Mouse (Mus musculus) left cerebral cortex, adult 2 months (tissue): Measurements from ENCODE around the gene Mmp25. TPM values are rescaled to one million over a fixed set of nuclear protein-coding genes. Genes with fewer than 3 reads are reported as not detected.
"Not testable (repeated sequence)": the region's sequence is repeated elsewhere in the genome, so short reads cannot be mapped to it uniquely, and the experiment has no call there.

Experiments used
- DNase-seq, 2 experiments: peaks; one replicate each; pipeline ENCODE4 v3.0.0; 2021 to 2022; ENCODE audit warnings: low spot score in 2 of 2, mixed read lengths in 1 of 2; ENCODE audit errors: extremely low spot score in 1 of 2
- H3K27ac ChIP-seq: fragments of 200-600 bp; 2 replicates; pipeline ENCODE4 v1.8.1; 2022
- H3K4me3 ChIP-seq: fragments of 200-600 bp; 2 replicates; pipeline ENCODE4 v1.8.1; 2022
- CTCF ChIP-seq: fragments of 200-600 bp; IDR thresholded peaks from 2 replicates; pipeline ENCODE4 v1.8.1; 2022; ENCODE audit warnings: antibody characterized with exemption, mild to moderate bottlenecking, moderate library complexity
- intact Hi-C: fragments of 180-260 bp; cut with DNase I; formaldehyde crosslinking; loops from one replicate; pipeline ENCODE4 v1.15.1; 2025
- total RNA-seq, 2 experiments: library from RNA; stranded (reverse); gene quantifications; 2 replicates each; pipeline ENCODE4 v1.2.3; 2021

The Mmp25 gene
- total RNA-seq, 2 experiments from 2014 or later: 0.07 to 0.12 TPM

DNA sequence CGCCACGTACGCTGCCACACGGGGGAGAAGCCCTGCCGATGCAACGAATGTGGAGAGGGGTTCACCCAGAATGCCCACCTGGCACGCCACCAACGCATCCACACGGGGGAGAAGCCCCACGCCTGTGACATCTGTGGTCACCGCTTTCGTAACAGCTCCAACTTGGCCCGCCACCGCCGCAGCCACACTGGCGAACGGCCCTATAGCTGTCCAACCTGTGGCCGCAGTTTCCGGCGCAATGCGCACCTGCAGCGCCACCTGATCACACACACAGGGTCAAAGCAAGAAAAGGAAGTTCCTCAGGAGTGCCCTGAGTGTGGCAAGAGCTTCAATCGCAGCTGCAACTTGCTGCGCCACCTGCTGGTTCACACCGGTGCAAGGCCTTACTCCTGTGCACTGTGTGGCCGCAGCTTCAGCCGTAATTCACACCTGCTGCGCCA, 34.7 kb downstream of the Mmp25 start:
- H3K4me3 ChIP-seq: no peak overlapping the region
- H3K27ac ChIP-seq: no peak overlapping the region
- intact Hi-C loops: no loop called here
- peak; percentile 73 for TF ChIP-seq CTCF
- DNase-seq: peak; percentile 16 to 39

DNA sequence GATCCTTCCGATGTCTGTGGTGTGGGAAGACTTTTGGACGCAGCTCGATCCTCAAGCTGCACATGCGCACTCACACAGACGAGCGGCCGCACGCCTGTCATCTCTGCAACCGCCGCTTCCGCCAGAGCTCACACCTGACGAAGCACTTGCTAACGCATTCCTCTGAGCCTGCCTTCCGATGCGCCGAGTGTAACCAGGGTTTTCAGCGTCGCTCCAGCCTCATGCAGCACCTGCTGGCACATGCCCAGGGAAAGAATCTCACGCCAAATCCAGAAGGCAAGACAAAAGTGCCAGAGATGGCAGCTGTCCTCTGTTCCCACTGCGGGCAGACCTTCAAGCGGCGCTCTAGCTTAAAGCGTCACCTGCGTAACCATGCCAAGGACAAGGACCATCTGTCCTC, 35.5 kb downstream of the Mmp25 start:
- DNase-seq: no peak

DNA sequence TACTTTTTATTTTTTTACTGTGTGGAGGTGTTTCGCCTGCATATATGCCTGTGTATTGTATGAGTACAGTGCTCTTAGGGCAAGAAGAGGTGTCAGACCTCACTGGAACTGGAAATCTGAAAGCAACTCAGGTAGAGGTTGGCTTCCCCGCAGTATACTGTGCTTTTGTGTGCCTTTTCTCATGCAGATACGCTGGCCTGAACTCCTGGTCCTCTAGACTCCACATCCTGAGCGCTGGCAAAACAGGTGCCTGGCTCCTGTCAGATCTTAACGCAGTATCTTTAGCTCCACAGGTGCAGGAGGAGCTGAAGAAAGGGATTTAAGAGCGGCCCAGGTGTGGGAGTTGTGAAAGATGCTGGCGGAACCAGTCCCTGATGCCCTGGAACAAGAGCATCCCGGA, 39.9 kb downstream of the Mmp25 start:
- H3K4me3 ChIP-seq: no peak overlapping the region
- intact Hi-C loops: no loop called here
- no peak for DNase-seq

More for the DNA sequence above, 35.5 kb downstream of the Mmp25 start:
- no peak for TF ChIP-seq CTCF
- intact Hi-C loops: no loop called here
- Histone ChIP-seq H3K4me3 (no peak overlapping the region), H3K27ac (no peak overlapping the region)

DNA sequence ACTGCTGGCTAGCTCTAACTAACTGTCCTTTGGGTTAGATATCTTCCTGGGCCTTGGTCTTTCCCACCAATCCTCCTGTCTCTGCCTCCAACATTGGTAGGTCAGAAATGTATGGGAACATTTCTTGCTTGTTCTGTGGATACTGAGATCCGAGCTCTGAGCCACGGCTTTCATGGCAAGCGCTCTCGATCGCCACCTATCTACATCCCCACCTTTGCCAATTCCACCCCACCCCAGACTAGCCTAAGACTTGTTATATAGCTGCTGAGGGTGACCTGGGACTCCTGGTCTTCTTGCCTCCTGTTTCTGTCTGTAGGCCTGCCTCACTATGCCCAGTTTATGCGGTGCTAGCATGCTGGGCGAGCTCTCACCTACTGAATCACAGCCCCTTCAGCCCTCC, 40.7 kb downstream of the Mmp25 start:
- intact Hi-C loops: no loop called here
- no peak overlapping the region for H3K4me3 ChIP-seq

More for the DNA sequence above, 39.9 kb downstream of the Mmp25 start:
- TF ChIP-seq CTCF: no peak
- H3K27ac ChIP-seq: no peak overlapping the region

DNA sequence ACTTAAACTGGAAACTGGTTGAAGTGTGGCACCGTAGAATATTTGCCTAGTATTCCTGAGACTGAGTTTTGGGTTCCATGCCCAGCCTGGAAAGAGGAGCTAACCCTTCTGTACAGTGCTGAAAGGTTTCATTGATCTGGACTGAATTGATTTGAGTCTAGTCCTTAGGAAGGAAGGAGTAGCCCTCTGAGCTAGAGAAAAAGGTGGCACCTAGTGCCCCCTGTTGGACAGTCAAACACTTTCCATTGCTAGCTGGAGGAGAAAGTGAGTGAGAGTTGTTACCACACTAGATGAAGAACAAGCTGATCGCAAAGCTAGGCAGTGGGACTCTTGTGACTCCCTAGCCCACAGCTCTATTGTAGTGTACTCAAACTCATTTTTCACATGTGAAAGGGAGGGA, 41.5 kb downstream of the Mmp25 start:
- peak; percentile 56 for TF ChIP-seq CTCF
- Histone ChIP-seq H3K4me3 (no peak overlapping the region), H3K27ac (no peak overlapping the region)
- intact Hi-C loops: no loop called here
- DNase-seq: no peak

More for the DNA sequence above, 40.7 kb downstream of the Mmp25 start:
- no peak overlapping the region for H3K27ac ChIP-seq
- no peak; the same call in 1 of the 2 replicates for TF ChIP-seq CTCF
- DNase-seq: no peak

DNA sequence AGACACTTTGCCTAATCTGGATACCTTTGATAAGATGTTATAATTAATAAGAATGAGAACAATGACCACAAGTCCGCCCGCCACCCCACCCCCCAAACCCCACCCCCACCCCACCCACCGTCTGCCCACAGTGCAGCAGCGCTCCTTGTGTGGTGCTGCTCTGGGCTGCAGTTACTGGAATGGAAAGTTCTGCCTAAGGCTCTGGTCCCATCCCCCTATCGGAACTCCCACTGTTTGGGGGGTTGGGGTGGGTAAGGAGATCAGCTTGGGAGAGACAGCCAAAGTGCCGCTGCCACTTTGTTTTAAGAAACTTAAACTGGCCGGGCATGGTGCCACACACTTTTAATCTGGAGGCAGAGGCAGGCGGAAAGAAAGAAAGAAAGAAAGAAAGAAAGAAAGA, 42.0 kb downstream of the Mmp25 start:
- TF ChIP-seq CTCF: no peak
- intact Hi-C loops: no loop called here
- no peak for DNase-seq
- H3K27ac ChIP-seq: no peak overlapping the region
- no peak overlapping the region for H3K4me3 ChIP-seq

DNA sequence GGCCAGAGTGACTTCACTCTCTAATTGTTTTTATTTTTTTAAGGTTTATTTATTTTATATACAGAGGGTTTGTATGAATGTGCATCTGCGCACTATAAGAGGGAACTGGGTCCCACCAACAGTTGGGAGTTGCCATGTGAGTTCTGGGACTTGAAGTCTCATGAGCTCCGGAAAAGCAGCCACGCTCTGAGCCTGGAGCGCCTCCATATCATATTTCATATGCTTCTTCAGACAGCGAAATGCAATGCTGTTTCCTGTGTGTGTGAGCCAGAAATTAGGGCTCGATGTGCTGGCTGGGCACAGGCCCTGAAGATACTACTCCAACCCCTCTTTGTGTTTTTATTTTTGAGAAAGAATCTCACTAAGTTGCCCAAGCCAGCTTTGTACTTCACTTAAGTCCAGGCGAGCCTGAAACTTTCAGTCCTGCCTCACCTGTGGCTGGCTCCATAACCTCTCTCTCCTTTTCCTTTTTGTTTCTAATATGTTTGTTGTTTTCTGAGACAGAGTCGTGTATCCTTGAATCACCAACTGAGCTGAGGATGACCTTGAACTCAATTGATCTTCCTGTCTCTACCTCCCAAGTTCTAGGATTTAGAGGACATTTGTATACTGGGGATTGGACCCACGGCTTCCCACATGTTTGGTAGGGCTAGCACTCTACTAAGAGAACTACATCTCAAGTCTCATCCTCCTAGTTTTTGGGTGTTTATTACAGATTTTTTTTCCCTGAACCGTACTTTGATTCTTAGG, 43.1 kb downstream of the Mmp25 start:
- intact Hi-C loops: no loop called here

DNA sequence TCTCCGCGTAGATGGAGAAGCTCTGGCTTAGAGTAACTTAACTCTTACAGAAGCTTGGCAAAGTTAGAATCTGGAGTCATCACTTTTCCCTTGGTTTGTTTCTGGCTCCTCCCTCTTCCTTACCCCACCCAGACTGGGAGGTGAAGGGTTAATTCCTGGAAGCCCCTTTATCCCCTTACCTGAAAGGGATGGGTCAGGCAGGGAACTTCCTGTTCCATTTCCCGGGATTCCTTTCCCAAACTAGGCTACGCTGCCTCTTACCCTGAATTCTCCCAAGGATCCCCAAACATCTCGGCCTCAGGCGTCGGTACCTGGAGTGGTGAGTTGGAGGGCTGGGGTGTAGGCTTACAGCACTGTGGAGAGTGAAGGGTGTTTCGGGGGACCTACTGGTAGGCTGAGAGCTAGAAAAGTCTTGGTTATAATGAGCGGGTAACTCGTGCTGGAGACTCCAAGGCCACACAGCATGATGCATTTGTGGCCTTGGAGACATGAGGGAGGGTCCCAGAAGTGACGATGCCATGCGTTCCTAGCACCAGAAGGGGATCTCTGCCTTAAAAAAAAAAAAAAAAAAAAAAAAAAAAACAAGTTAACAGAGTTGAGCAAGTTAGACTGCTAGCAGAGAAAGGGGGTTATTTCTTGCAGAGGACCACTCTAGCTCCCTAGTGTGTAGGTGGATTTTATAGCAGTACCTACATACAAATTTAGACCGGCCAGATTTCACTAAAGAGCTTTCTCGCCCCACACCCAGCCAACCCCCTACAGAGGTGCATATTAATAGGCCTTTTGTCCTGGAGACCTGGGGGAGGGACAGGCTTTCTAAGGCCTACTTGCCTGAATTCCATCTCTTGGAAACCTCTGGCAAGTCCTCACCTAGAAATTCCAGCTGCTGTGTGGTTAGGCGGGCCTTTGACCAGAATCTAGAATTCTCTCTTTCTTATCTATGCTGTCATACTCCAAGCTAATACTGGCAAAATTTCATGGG, 44.1 kb downstream of the Mmp25 start, which contains the start of gene Zscan10:
Gene Zscan10 (plus strand): TSS at position 216 of the 982 bp plus-strand sequence.
- H3K4me3 ChIP-seq: no peak within 1 kb of the TSS; the same call in 1 of the 2 replicates
- no peak for TF ChIP-seq CTCF
- intact Hi-C loops: no loop called here
- H3K27ac ChIP-seq: peak within 1 kb of the TSS; percentile 84; the same call in 1 of the 2 replicates
- no peak for DNase-seq

More for the DNA sequence above, 43.1 kb downstream of the Mmp25 start:
- DNase-seq: no peak
- H3K27ac ChIP-seq: no peak overlapping the region
- no peak for TF ChIP-seq CTCF
- no peak overlapping the region for H3K4me3 ChIP-seq

DNA sequence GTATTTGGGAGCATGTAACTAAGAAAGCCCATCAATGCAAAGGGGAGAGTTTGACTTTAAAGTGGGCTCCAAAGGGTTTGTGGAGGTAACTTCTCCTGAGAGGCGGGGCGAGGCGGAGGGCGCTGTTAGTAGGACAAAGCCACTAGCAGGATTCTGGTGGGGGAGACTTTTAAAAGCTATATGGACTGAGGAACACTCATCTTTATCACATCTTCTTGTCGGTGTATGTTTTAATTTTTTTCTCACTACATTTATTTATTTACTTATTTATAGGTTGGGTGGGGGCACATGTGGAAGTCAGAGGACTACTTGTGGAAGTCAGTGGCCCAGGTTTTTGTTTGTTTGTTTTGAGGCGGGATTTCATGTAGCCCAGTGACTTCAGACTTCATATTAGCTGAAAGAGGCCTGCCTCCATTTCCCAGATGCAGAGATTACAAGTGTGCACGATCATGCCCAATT, 45.4 kb downstream of the Mmp25 start:
- peak overlapping the region; percentile 84 for H3K27ac ChIP-seq
- intact Hi-C loops: no loop called here
- no peak for TF ChIP-seq CTCF

DNA sequence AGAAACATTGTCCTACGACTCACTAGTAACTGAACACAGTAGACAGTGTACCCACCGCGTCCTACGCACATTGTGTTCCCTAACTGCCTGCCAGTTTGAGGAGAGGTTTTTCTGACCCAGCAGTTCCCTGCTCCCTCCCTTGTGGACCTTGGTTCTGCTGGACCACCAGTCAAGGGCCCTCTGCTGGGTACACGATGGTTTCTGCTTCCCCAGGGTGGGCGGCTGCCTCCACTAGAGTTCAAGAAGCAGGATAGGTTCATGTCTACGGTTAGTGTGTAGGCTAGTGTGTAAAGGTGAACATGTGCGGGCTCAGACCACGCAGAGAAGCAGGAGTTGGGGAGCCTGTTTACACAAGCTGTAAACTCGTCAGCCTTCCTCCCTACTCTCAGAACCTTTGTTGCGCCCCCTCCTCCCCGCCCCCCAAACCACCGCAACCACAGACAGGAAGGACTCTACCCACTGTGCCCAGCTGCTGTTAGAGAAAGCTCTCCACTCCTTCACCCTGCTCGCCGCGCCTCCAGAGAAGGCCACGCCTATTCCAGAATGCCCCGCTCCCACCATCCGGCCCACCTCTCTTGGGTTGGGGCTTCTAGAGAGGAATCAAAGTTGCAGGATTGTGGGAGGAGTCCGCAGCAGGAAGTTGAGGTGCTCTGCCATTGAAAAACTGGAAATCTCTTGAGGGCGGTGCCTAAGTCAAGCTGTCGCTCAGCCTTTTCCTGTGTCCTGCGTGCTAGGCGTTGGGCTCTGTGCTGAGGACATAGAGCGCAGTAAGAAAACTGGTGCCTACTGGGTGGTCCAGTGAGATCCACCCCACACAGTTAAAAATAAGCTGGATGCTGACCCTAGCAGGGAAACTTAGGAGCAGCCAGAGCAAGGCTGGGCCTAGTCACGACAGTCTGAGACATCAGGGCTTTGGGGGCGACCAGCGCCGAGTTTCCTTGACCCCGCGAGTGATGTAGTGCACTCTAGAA, 46.2 kb downstream of the Mmp25 start, which contains the start of gene Zfp13:
Gene Zfp13 (minus strand): TSS at position 906 of the 971 bp plus-strand sequence.
- peak; percentile 63 to 66 for DNase-seq
- H3K27ac ChIP-seq: peak within 1 kb of the TSS; percentile 84
- no peak for TF ChIP-seq CTCF
- peak within 1 kb of the TSS; percentile 54 for H3K4me3 ChIP-seq
- intact Hi-C loops: no loop called here

More for the DNA sequence above, 45.4 kb downstream of the Mmp25 start:
- no peak for DNase-seq
- H3K4me3 ChIP-seq: peak overlapping the region; percentile 54

DNA sequence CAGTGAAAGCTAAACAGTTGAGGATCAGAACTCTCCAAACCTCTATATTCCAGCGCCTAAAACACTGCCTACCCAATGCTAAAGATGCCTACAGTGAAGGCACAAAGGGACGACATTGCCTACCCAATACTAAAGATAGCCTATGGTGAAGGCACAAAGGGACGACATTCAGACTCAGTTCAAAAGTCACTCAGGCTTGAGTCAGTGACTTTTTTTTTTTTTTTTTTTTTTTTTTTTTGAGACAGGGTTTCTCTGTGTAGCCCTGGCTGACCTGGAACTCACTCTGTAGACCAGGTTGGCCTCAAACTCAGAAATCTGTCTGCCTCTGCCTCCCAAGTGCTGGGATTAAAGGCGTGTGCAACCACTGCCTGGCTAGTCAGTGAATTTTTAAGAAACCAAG, 49.9 kb downstream of the Mmp25 start:
- H3K27ac ChIP-seq, DNase-seq, H3K4me3 ChIP-seq, intact Hi-C loops: not testable (repeated sequence)
